Mouse (Mus musculus) left cerebral cortex, adult 11 months (tissue): ENCODE data around the gene 1700084M14Rik.
"Not testable (repeated sequence)": the region's sequence is repeated elsewhere in the genome, so short reads cannot be mapped to it uniquely, and the experiment has no call there.

ENCODE experiments used
- DNase-seq: peaks from one replicate; pipeline ENCODE4 v3.0.0; 2022; ENCODE audit warnings: low spot score

The 1700084M14Rik gene

GRCm38 (mm10) chrX:91575811-91576210 lies at the start of gene 1700084M14Rik:
Gene 1700084M14Rik, minus strand, starts transcription at chrX:91575911.
- not testable (repeated sequence) for DNase-seq
